Mouse (Mus musculus): Measurements from ENCODE around the gene Cotl1. TPM values are rescaled to one million over a fixed set of nuclear protein-coding genes. Genes with fewer than 3 reads are reported as not detected.
"Not testable (repeated sequence)": the region's sequence is repeated elsewhere in the genome, so short reads cannot be mapped to it uniquely, and the experiment has no call there.

Cotl1 gene
- 100 to 1,000 TPM; 129 to 134 TPM for total RNA-seq (2021)
- long read RNA-seq, transcript Cotl1-201 (4 exons, 1,596 nt): major isoform, 68 of 81 reads
- long read RNA-seq, partial matches to known transcripts: 3 of 81 reads
- long read RNA-seq, other reads (novel, unspliced or antisense): 9 of 81 reads

DNA sequence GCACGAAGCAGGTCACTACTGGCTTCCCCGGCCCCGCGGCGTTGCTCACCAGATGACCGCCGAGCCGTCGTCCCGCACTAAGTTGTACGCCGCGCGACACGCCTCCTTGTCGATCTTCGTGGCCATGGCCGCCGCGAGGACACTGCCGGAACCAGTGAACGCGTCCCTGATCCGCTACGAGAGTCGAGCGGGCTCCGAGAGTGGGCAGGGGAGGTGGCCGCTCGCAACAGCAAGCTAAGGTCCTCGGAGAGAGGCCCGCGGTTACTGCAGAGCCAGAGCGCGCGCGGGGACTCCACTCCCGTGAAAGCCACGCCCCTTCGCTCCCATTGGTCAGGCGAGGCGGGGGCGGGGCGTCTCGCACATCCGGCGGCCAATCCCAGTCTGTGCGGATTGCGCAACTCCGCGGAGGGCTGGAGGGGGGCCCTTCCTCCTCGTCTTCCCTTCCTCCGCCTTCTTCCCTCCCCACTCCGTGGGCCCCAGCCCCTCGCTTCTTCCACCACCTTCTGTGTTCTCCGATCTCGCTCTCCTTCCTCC is at the start of gene Cotl1:
Gene Cotl1, minus strand, starts transcription at position 270 of the 534 bp plus-strand sequence.
- DNase-seq (ENCODE audit: low spot score in 2 of 2): peak; percentile 97 to 99

DNA sequence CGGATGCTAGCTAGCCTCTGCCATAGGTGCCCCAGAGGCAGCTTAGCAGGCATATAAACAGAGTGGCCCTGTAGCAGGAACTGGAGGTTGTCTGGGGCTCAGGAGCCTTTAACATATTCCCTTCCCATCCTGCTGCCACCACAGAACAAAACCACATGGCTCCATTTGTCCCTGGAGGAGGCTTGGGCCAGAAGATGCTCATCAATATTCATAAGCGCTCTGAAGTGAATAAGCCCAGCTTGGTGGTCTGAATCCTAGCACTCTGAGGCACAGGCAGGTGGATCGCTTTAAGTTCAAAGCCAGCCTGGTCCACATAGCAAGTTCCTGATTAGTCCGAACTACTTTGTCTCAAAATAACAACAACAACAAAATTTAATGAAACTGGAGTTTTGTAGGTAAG is 47.7 kb upstream of the Cotl1 start:
- DNase-seq (ENCODE audit: low spot score in 2 of 2): no peak

DNA sequence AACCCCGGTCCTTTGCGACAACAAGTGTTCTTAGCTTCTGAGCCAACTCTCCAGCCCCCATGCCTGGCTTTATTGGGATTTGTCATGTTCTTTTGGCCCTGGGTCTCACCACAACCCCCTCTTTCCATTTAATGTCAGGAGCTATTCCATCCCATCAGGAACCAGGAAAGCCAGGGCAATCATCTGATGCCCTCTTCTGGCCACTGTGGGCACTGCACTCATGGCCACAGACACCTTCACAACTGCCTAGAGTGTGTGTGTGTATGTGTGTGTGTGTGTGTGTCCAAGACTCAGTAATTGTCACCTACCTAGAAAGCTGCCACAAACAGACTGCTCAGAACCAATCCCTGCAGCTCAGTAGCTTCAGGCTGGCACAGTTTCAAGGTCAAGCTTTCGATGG is 46.8 kb upstream of the Cotl1 start:
- peak; percentile 32 to 42 for DNase-seq (ENCODE audit: low spot score in 2 of 2)

DNA sequence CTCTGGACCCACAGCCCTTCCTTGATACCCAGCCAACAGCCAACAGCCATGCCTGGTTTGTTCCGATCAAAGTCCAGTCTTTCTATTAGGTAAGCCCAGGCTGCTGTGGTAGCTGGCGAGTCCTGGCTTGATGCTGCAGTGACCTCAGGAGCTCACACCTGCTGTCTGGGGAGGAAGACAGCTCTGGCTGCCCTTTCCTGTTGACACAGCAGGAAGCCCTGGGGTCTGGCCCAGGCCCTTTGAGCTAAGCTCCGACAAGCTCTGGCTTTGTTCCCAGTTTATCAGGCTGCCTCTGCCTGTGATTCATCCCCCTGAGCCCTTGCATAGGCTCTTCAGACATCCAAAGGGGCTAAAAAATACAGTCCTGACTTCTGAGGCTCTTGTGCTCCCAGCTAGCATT is 45.3 kb upstream of the Cotl1 start:
- DNase-seq (ENCODE audit: low spot score in 2 of 2): peak; percentile 10 to 27

DNA sequence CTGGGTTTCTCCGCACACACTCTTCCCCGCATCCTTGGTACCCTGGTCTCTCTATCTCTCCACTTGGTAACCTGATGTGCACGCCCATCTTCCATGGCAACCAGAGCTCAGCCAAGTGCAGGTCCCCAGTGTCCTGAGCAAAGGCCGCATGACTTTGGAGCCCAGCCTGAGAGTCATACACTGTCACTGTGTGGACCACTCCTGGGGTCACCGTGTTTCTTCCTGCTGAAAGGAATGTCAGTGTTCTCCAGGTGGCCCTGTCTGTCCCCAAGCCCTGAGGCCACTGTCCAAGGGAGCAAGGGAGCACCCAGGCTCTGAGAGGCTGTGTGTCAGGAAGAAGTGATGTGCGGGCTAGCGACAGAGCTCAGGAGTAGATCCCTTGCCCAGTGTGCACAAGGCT is 42.9 kb upstream of the Cotl1 start:
- no peak for DNase-seq (ENCODE audit: low spot score in 2 of 2)

DNA sequence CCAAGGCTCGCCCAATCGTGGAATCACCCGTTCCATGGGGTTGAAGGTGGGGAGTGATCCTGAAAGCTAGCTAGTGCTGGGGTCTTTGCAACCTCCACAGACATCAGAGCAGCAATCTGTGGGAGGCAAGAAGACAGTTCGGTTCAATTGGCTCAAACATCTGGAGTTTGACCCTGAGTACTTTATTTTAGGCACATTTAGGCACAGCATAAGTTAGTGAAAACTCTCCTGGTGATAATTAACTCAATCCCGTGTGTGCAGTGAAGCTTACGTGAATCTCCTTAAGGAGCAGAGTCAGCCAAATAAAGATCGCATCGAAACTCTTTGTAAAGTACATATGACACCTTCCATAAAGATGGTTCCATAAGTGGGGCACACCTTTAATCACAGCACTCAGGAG is 41.6 kb upstream of the Cotl1 start:
- no peak for DNase-seq (ENCODE audit: low spot score in 2 of 2)

DNA sequence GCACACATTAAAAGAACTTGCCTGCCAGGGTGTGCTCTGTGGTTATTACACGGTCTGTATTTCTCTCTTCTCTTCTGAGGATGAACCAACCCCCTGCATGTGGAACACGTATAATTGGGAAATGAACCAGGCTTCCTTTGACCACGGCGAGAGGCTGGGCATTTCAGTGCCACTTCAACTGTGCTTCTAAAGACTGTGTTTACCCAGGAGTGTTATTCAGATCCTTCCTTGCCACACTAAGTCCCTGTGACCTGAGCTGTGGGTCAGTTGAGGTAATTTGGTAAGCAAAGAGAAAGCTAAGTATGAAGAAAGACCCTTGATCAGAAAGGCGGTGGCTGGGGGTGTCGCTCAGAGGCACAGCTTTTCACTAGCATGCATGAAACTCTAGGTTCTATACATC is 41.0 kb upstream of the Cotl1 start:
- DNase-seq (ENCODE audit: low spot score in 2 of 2): no peak

DNA sequence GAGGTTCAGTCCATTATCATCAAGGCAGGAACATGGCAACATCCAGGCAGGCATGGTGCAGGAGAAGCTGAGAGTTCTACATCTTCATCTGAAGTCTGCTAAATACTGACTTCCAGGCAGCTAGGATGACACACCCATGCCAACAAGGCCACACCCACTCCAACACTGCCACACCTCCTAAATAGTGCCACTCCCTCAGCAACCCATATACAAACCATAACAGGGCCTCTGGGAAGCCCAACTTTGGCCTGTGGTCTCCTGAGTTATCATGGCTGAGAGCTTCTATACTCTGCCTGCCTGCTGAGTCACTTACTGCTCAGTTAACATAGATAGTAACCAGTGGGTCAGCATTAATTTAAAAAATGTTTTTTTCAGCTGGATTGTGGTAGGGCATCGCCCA is 32.8 kb upstream of the Cotl1 start:
- no peak for DNase-seq (ENCODE audit: low spot score in 2 of 2)

DNA sequence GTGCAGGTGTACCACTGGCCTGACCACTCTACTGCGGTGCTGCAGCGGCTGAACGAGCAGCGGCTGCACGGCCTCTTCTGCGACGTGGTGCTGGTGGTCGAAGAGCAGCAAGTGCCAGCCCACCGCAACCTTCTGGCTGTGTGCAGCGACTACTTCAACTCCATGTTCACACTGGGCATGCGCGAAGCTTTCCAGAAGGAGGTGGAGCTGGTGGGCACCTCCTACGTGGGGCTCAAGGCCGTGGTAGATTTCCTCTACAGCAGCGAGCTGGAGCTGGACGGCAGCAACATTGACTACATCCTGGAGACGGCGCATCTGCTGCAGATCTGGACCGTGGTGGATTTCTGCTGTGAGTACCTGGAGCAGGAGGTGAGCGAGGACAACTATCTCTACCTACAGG is 29.3 kb upstream of the Cotl1 start:
- DNase-seq (ENCODE audit: low spot score in 2 of 2): no peak

DNA sequence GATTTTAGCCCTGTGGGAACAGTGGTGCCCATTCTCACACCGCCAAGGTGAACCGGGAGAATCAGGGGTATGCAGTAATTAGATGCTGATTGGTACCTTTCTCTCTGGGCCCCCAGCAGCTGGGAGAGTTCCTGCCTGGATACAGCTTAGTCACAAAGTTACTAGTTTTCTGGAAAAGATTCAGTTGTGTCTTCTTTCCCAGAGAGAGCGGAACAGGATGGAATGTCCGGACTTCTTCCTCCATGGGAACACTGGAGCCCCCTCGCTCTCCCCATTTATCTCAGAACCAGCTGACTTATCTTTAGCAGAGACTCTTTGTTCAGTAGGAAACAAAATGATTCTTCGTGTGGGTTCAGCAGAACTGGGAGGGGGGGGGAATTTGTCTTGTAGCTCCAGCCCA is 22.4 kb upstream of the Cotl1 start:
- no peak for DNase-seq (ENCODE audit: low spot score in 2 of 2)

DNA sequence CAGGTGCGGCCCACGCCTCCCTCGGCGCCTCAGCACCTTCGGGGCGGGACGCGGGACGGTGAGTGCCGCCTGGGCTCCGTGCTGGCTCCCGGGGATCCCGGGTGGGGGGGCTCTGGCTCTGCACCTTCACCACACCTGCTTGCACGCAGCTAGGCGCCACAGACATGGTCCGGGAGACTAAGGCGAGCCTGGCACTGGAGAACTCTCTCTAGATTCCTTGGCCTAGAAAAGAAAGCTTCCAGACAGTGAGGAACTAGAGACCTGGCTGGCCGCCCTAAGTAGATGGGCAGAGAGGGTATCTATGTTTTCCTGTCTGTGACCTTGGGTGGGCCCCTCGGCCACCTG is 22.0 kb upstream of the Cotl1 start:
- DNase-seq (ENCODE audit: low spot score in 2 of 2): no peak

DNA sequence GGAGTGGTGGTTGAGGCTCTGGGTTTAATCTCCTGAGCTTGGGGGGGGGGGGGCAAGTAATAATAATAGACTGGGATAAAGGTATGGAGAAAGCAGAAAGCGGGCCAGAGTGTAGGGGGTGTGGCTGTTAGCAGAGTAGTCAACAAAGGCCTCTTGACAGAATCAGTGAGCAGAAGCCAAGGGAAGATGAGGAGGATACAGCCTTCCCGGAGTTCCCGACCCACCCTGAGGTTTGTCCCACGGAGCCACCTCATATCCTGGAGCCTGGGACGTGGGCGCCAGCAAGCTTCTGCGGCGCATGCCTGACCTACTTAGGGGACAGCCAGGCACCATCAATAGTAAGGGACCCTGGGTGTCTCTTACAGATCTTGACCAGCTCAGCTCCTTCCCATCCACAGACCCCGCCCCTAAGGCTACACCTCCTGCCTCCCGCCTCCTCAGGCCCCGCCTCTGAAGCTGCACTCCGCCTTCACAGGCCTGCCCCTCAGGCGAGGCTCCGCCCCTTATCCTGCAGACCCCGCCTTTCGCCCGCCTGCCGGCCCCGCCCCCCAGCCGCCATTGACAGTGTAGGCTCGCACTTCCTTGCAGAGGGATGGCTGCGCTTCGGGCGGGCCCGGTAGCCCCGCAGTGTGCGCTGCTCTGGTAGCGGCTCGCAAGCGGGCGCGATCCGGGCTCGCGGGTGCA is 21.5 kb upstream of the Cotl1 start, which contains the start of gene Klhl36:
Gene Klhl36, plus strand, starts transcription at position 561 of the 684 bp plus-strand sequence.
- peak; percentile 96 to 98 for DNase-seq (ENCODE audit: low spot score in 2 of 2)

DNA sequence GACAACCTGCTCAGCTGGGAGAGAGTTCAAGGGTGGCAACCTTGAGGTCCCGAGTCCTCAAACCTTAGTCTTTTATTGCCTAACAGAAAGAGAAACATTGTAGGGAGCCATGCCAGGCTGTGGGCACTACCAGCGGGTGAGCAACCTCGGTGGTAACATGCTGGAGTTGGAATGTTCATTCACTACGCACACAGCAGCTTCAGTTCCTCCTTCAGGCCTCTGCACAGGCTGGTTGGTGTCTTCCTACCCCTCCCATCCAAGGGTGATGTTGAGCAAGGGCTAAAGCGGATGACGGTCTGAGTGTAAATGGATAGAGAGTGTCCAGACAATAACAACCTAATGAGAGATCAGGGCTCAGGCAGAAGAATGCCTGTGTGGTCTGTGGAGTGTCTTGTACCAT is 17.4 kb upstream of the Cotl1 start:
- DNase-seq (ENCODE audit: low spot score in 2 of 2): no peak

DNA sequence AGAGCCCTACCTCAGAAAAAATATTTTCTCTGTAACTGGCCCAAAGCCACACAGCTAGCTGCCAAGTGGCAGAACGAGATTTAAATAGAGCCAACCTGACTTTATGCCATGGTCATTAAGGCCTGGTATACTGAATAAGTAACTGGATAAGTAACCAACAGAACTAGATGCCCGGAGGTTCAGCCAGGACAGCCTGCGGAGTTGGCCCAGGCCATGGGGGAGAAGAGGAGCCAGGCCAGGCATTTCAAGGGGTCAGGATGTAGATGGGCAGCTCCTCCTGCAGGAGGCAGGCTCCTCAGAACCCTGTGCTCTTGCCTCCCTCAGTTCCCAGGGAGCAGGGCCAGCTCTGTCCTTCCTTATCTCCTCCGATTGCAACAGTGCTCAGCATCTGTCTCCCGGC is 15.3 kb upstream of the Cotl1 start:
- no peak for DNase-seq (ENCODE audit: low spot score in 2 of 2)

DNA sequence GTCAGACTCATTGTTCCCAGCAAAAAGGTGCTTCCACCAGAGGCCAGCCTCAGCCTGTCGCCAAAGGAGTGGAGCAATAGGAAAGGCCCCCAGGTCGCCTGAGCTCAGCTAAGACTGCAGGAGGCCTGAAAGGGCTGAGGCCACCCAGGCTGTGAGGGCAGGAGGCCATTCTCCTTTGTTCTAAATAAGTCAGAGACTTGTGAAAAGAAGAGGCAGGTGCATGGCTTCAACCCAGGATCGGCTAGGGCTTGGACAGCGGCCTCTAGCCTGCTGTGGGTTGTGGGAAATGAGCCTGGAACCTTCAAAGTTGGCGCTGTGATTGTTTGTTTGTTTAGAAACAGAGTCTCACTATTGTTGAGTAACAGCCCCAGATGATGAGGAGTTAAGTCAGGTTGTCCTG is 13.7 kb upstream of the Cotl1 start:
- no peak for DNase-seq (ENCODE audit: low spot score in 2 of 2)

DNA sequence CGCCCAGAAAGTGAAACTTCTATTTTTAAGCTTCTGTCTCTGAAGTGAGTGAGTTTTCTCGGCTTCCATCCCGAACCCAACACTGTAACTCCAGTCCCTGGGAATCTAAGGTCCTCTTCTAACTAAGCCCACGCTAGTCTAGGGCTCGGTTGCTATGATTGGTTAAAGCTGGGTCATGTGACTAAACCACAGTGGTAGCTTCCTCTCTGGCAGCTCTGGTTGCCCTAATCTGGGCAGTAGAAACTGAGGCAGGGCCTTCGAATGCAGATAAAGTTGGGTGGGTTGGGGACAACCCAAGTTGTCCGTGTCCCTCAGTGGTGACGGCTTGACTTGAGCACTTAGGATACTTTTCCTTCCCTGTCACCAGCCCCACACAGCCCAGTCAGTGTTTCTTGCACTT is 13.2 kb upstream of the Cotl1 start:
- DNase-seq (ENCODE audit: low spot score in 2 of 2): no peak

DNA sequence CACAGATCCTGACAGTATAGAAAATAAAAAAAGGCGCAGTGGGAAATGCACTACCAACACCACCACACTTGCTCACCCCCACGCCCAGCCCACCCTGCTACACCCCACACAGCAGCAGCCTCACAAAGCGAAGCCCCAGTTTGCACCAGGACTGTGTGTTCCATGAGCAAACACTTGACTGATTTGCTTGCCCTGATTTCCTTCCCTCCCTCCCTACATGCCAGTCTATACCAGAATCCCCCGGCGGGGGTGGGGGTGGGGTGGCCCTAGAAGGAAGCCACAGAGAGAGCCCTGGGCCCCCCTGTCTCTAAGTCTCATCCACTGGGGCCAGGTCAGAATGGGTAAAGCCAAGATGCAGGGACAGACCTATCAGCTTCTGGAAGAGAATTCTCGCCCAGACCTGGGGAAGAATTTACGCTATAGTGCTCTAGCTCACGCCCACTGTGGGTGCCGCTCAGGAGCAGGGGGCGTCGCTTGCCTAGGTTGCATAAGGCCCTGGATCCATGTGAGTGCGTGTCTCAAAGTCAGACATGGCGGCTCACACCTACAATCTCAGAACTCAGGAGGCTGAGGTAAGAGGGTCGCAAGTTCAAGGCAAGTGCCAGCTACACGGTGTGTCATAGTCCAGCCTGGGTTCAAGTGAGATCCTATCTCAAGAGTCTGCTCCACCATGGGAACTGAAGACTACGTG is 7.0 kb upstream of the Cotl1 start:
- no peak for DNase-seq (ENCODE audit: low spot score in 2 of 2)

DNA sequence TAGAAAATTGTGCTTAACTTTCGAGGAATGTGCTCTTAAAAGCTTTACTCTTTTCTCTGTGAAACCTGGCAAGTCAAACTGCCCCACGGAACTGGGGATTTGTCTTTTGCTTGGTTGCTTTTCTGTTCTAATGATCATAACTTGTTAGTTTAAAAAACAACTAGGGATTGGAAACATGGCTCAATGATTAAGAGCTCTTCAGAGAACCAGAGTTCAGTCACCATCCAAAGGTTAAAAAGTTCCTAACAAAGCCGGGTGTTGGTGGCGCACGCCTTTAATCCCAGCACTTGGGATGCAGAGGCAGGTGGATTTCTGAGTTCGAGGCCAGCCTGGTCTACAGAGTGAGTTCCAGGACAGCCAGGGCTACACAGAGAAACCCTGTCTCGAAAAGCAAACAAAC is 5.4 kb upstream of the Cotl1 start:
- not testable (repeated sequence) for DNase-seq (ENCODE audit: low spot score in 2 of 2)

DNA sequence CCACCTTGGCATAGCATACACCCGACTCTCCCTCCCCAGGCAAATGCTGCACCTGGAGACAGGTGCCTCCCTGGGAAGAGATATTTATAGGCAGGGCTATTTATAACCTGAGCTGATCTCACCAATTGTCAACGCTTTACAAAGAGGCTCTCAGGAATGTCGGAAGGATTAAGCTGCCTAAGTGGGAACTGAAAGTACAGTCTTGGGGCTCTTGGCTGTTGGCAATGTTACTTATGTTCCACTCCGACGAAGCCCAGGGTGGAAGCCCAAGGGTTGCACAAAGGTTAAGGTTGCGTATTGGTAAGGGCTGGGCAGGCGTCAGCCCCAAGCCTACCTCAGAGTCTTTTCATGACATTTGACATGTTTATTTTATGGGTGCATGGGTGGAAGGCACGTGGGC is 4.2 kb upstream of the Cotl1 start:
- DNase-seq (ENCODE audit: low spot score in 2 of 2): no peak

DNA sequence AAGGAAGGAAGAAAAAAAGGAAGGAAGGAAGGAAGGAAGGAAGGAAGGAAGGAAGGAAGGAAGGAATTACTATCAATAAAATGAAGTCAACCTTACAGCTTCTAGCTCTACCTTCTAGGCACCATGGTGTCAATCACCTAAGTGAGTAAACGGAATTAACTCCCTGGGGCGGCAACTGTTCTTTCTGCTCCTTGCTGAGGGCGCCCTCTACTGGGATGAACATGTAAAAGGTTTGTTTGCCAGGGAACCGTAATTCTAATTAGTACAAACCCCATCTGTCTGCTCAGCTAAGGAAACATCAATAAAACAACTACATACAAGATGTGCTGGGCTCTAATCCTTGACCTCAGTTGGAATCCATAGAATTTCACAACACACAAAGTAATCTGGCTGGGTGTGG is 3.1 kb upstream of the Cotl1 start:
- peak; percentile 84 to 87 for DNase-seq (ENCODE audit: low spot score in 2 of 2)

DNA sequence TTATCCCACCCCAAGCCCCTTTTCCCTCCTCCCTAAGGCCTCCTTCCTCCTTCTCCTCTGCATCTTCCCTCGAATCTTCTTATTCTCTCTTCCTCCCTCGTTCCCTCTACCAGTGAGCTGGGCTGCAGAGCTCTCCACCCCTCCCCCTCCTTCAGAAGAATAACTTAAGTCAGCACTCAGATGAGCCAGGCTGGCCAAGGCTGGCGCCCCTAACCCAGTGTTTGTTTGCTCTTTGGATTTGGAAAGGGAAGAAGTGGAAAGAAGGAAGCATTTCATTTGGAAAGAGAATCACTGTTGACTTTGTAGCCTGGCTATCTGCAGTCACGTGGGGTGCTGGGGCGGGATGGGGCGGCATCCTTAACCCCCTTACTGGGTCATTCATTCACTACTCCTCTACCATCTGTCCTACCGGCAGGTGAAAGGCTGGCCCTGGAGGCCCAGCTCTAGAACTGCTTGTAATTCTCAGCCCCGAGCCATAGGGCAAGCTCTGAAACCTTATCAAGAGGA is 614 bp upstream of the Cotl1 start:
- no peak for DNase-seq (ENCODE audit: low spot score in 2 of 2)

DNA sequence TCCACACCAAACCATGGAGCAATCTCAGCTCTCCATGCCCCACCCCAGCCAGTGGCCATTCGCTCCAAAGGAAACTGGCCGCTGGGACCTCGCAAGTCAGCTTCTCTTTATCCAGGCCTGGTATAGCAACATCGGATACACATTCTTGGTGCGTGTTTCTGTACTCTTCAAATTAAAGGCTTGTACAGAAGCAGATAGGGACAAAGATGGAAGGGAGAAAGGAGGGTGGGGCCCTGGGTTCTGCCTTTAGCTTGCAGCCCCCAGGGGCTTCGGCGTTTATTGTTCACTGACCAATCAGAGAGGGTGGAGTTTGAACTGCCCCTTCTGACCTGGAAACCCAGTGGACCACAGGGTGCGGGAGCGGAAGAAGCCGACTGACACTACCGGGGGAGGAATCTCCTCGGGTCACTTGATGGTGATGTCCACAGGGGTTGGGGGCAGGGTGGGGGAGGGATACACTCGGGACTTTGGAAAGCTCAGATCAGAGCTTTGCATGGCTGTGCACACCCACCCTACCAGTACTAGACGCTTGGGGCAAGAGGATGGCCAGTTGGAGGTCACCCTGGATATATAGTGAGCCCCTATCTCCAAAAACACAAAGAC is 824 bp downstream of the Cotl1 start:
- no peak for DNase-seq (ENCODE audit: low spot score in 2 of 2)
